Mouse (Mus musculus): ENCODE results near the gene Man1c1. TPM values are rescaled to one million over a fixed set of nuclear protein-coding genes. Genes with fewer than 3 reads are reported as not detected.

The Man1c1 gene
- polyA plus RNA-seq, 1 experiment from 2014 or later = 1.9 TPM

DNA sequence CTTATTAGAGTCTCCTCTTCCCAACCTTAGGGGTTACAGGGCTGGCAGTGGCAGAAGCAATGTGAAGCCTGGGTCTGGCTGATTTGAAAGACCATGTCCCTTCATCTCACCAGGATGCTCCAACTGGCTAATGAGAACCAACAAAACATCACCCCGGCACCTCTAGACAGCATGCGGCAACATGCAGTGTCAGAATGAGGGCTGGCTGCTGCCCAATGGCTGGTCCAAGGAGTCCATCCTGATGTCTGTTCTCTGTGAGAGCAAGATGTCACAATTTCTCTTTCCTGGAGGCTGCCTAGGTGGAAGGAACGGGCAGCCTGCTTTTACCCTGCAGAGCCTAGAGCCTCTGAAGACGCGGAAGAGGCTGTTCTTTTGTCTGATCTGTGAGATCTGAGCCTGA is 46.6 kb downstream of the Man1c1 start:
- Histone ChIP-seq H3K4me3 (ENCODE audit: low read depth, low read length) (no peak overlapping the region), H3K27me3 (replicated peaks; ENCODE audit: control insufficient read depth, insufficient read depth, low read length) (no peaks in the 10 kb centered on the region), H3K4me1 (ENCODE audit: control insufficient read depth, insufficient read depth, low read length) (peaks cover 25% of the 10 kb centered on the region), H3K36me3 (ENCODE audit: control insufficient read depth, insufficient read depth, low read length) (no peaks in the 10 kb centered on the region), H3K4me2 (ENCODE audit: low read length) (no peak overlapping the region), H3K9me3 (replicated peaks; ENCODE audit: control insufficient read depth, low read length) (no peaks in the 10 kb centered on the region), H3K27ac (ENCODE audit: low read depth, low read length) (no peak overlapping the region), H3K9ac (ENCODE audit: low read length) (no peak overlapping the region)
- WGBS = 48% methylated on average over 5 of the region's 5 CpGs
- no peak for ATAC-seq
- no peak for DNase-seq (ENCODE audit: low spot score)

DNA sequence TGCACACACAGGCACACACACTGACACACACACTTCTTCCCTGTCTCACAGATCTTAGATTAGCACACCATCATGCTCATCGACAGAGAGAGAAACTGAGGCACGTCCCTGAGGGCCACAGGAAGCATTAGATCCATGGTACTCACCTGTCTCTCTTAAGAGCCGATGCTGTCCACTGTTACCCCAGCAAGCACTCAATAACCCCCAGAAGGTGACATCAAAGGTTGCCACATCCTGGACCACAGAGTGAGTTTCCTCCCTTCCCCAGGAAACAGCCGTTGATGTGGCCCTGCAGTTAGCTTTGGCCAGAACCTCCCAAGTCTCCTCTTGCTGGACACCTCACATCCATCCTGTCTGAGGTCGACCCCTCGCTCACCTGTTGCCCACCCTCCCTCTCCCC is 49.7 kb downstream of the Man1c1 start:
- no peak overlapping the region for H3K9ac ChIP-seq (ENCODE audit: low read length)
- peaks cover 3% of the 10 kb centered on the region for H3K4me1 ChIP-seq (ENCODE audit: control insufficient read depth, insufficient read depth, low read length)
- no peaks in the 10 kb centered on the region for H3K36me3 ChIP-seq (ENCODE audit: control insufficient read depth, insufficient read depth, low read length)
- WGBS = 87% methylated on average over 6 of the region's 6 CpGs
- H3K4me3 ChIP-seq (ENCODE audit: low read depth, low read length) = no peak overlapping the region
- no peak overlapping the region for H3K27ac ChIP-seq (ENCODE audit: low read depth, low read length)
- no peaks in the 10 kb centered on the region for H3K9me3 ChIP-seq (replicated peaks; ENCODE audit: control insufficient read depth, low read length)
- DNase-seq (ENCODE audit: low spot score) (no peak), ATAC-seq (no peak)
- H3K27me3 ChIP-seq (replicated peaks; ENCODE audit: control insufficient read depth, insufficient read depth, low read length) = no peaks in the 10 kb centered on the region
- no peak overlapping the region for H3K4me2 ChIP-seq (ENCODE audit: low read length)

DNA sequence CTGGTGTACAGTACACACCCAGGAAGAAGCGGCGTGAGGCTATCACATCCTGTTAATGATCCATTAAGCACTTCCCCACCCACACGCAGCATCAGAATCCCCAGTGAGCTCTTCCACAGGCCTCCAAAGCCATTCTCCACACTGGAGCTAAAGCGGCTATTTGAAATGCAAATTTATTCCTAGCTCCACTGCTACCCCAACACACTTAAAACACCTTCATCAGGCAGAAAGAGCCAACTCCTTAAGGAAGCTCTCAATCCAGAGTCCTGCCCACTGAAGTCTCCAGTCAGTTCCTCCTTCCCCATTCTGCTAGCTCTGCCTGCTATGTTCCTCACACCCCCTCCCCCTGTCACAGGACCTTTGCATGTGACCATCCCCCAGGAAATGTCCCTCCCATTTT is 51.4 kb downstream of the Man1c1 start:
- 64% methylated on average over 4 of the region's 4 CpGs for WGBS
- no peak overlapping the region for H3K4me3 ChIP-seq (ENCODE audit: low read depth, low read length)
- no peak overlapping the region for H3K9ac ChIP-seq (ENCODE audit: low read length)
- no peak for DNase-seq (ENCODE audit: low spot score)
- no peak for ATAC-seq
- no peaks in the 10 kb centered on the region for H3K27me3 ChIP-seq (replicated peaks; ENCODE audit: control insufficient read depth, insufficient read depth, low read length)
- no peaks in the 10 kb centered on the region for H3K36me3 ChIP-seq (ENCODE audit: control insufficient read depth, insufficient read depth, low read length)
- no peaks in the 10 kb centered on the region; the same call in 1 of the 2 replicates for H3K4me1 ChIP-seq (ENCODE audit: control insufficient read depth, insufficient read depth, low read length)
- no peak overlapping the region for H3K4me2 ChIP-seq (ENCODE audit: low read length)
- H3K9me3 ChIP-seq (replicated peaks; ENCODE audit: control insufficient read depth, low read length) = no peaks in the 10 kb centered on the region
- no peak overlapping the region for H3K27ac ChIP-seq (ENCODE audit: low read depth, low read length)

DNA sequence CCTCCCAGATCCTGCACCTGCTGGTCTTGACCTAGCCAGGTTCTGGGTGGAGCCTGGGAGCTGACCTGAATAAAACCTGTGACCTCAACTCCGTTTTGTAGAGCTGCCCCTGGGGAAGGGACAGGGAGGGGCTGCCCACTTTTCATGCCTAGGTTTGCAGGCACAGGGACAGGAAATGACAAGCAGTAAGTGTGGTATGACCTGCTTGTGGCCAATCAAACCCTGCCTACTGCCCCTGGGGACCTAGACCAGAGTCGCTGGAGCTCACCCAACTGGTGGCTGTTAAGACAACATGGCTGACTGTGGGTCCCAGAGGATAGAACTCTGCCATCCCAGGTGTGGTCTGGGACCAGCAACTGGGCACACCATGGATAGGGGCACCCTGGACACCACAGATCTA is 51.9 kb downstream of the Man1c1 start:
- Histone ChIP-seq H3K36me3 (ENCODE audit: control insufficient read depth, insufficient read depth, low read length) (no peaks in the 10 kb centered on the region), H3K4me2 (ENCODE audit: low read length) (no peak overlapping the region), H3K4me1 (ENCODE audit: control insufficient read depth, insufficient read depth, low read length) (no peaks in the 10 kb centered on the region; the same call in 1 of the 2 replicates), H3K27me3 (replicated peaks; ENCODE audit: control insufficient read depth, insufficient read depth, low read length) (no peaks in the 10 kb centered on the region), H3K27ac (ENCODE audit: low read depth, low read length) (no peak overlapping the region), H3K4me3 (ENCODE audit: low read depth, low read length) (no peak overlapping the region), H3K9ac (ENCODE audit: low read length) (no peak overlapping the region), H3K9me3 (replicated peaks; ENCODE audit: control insufficient read depth, low read length) (no peaks in the 10 kb centered on the region)
- no peak for DNase-seq (ENCODE audit: low spot score)
- no peak for ATAC-seq
- 60% methylated on average over 2 of the region's 2 CpGs for WGBS

DNA sequence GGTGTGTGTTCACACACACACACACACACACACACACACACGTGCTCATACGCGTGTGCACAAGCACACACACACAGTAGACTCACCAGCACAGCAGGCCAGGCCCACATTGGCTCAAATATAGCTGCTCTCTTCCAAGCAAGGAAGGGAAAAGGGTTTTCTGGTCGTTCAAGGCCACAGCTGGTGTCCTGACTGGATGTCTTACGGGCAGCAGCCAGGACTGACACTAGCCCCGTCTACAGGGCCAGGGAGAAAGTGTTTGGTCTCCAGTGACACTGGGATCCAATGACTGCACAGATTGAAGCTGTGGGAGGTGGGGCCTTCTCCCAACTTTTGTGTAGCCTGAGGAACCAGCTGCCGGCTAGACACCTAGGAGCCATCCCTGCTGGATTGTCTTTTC is 52.7 kb downstream of the Man1c1 start:
- no peaks in the 10 kb centered on the region for H3K36me3 ChIP-seq (ENCODE audit: control insufficient read depth, insufficient read depth, low read length)
- H3K9me3 ChIP-seq (replicated peaks; ENCODE audit: control insufficient read depth, low read length) = no peaks in the 10 kb centered on the region
- H3K4me1 ChIP-seq (ENCODE audit: control insufficient read depth, insufficient read depth, low read length) = no peaks in the 10 kb centered on the region
- no peak overlapping the region for H3K4me3 ChIP-seq (ENCODE audit: low read depth, low read length)
- ATAC-seq (no peak), DNase-seq (ENCODE audit: low spot score) (no peak)
- H3K9ac ChIP-seq (ENCODE audit: low read length) = no peak overlapping the region
- no peaks in the 10 kb centered on the region for H3K27me3 ChIP-seq (replicated peaks; ENCODE audit: control insufficient read depth, insufficient read depth, low read length)
- no peak overlapping the region for H3K27ac ChIP-seq (ENCODE audit: low read depth, low read length)
- H3K4me2 ChIP-seq (ENCODE audit: low read length) = no peak overlapping the region
- 78% methylated on average over 7 of the region's 7 CpGs for WGBS

DNA sequence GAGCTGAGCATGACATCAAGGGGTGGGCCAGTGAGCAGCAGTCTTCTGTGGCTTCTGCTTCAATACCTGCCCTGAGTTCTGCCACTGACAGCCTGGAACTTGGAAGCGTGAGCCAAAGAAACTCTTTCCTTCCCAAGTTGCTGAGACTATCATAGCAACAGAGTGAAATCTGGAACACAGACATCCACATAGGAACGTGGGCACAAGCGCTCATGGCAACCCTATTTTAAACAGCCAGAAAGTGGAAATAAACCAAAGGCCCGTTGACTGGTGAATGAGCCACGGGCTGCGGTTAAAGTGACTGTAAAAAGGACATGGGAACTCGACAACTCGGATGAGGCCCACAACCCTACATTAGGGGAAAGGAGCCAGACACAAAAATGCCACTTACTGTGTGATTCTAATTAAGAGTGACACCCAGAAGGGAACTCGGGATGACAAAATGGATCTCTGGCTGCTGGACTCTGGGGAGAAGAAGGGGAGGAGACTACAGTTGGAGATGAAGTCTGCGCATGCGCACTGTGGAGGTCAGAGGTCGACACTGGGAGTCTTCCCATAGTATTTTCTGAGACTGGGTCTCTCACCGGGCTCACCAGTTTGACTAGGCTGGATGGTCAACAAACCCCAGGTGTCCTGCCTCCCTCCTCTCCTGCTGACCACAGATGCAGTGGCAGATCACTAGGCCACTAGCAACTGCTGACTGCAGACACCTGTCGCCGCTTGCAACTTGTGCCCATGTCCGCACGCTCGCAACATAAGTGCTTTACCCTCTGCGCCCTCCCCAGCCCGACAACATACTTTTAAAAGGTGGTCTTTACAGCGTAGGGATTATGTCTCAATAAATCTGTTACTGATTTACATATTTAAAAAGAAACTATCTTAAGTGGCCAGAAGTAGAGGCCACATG is 58.8 kb downstream of the Man1c1 start:
- Histone ChIP-seq H3K9ac (ENCODE audit: low read length) (no peak overlapping the region), H3K4me2 (ENCODE audit: low read length) (no peak overlapping the region), H3K27me3 (replicated peaks; ENCODE audit: control insufficient read depth, insufficient read depth, low read length) (no peaks in the 10 kb centered on the region), H3K9me3 (replicated peaks; ENCODE audit: control insufficient read depth, low read length) (no peaks in the 10 kb centered on the region), H3K27ac (ENCODE audit: low read depth, low read length) (no peak overlapping the region), H3K36me3 (ENCODE audit: control insufficient read depth, insufficient read depth, low read length) (no peaks in the 10 kb centered on the region), H3K4me3 (ENCODE audit: low read depth, low read length) (no peak overlapping the region), H3K4me1 (ENCODE audit: control insufficient read depth, insufficient read depth, low read length) (peaks cover 2% of the 10 kb centered on the region; the same call in 1 of the 2 replicates)
- ATAC-seq (no peak), DNase-seq (ENCODE audit: low spot score) (no peak)
- 91% methylated on average over 21 of the region's 21 CpGs for WGBS

DNA sequence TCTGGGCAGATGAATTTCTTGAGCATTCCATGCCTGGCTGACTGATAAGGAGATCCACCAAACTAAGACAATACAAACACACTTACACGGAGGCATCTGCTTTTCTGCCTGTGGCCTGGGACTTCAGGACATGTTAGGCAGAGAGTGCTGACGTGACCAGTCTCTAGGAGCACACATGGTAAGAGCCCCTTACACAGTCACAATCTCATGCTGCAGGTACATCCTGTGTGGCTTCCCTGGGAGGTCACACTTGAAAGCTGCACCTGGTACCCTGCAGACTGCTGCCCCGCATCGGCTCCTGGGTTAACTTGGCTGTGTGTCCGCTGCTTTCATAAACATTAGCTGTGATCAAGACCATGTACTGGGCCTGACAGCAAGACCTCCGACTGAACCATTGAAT is 59.7 kb downstream of the Man1c1 start:
- DNase-seq (ENCODE audit: low spot score) = no peak
- H3K9ac ChIP-seq (ENCODE audit: low read length) = no peak overlapping the region
- H3K36me3 ChIP-seq (ENCODE audit: control insufficient read depth, insufficient read depth, low read length) = no peaks in the 10 kb centered on the region
- no peak for ATAC-seq
- 89% methylated on average over 6 of the region's 6 CpGs for WGBS
- no peaks in the 10 kb centered on the region for H3K27me3 ChIP-seq (replicated peaks; ENCODE audit: control insufficient read depth, insufficient read depth, low read length)
- no peak overlapping the region for H3K4me3 ChIP-seq (ENCODE audit: low read depth, low read length)
- H3K9me3 ChIP-seq (replicated peaks; ENCODE audit: control insufficient read depth, low read length) = no peaks in the 10 kb centered on the region
- no peak overlapping the region for H3K4me2 ChIP-seq (ENCODE audit: low read length)
- no peak overlapping the region for H3K27ac ChIP-seq (ENCODE audit: low read depth, low read length)
- peaks cover 2% of the 10 kb centered on the region; the same call in 1 of the 2 replicates for H3K4me1 ChIP-seq (ENCODE audit: control insufficient read depth, insufficient read depth, low read length)

DNA sequence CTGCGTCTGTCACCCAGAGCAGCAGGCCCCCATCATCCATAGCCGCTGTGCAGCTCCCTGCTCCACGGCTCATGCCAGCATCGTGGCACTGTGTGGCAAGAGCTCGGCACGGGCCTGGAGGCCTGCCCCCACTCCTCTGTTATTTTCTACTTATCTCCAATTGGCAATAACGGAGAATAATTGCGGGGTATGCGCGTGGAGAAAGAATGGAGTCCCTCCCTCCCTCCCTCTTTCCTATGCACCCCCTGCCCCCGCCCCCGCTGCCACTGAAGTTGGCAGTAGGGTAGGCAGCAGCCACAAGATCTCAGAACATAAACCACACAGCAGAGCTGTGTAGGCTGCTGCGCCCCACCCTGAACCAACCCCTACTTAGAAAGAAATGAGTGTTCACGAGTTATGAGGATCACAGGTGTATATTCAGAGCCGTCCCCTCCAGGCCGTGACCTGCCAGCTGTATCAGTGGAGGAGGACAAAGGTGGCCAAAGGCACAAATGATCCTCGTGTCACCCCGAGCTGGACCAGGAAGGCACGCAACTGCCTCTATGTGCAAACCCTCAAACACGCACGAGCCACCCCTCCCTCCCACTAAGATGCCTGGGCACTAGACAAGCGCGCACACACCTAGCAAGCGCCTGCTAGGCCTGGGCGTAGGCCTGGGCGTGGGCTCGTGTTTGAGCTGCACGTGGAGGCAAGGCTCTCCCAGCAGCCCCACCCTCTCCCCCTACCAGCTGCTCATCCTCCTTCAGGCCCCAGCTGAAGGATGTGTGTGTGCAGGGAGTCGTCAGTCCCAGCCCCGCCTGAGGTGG is 62.2 kb downstream of the Man1c1 start:
- Histone ChIP-seq H3K9me3 (replicated peaks; ENCODE audit: control insufficient read depth, low read length) (no peaks in the 10 kb centered on the region), H3K4me2 (ENCODE audit: low read length) (no peak overlapping the region), H3K9ac (ENCODE audit: low read length) (no peak overlapping the region), H3K27me3 (replicated peaks; ENCODE audit: control insufficient read depth, insufficient read depth, low read length) (no peaks in the 10 kb centered on the region), H3K27ac (ENCODE audit: low read depth, low read length) (no peak overlapping the region), H3K36me3 (ENCODE audit: control insufficient read depth, insufficient read depth, low read length) (no peaks in the 10 kb centered on the region), H3K4me1 (ENCODE audit: control insufficient read depth, insufficient read depth, low read length) (peaks cover 2% of the 10 kb centered on the region; the same call in 1 of the 2 replicates), H3K4me3 (ENCODE audit: low read depth, low read length) (no peak overlapping the region)
- peak; percentile 62 for ATAC-seq
- no peak for DNase-seq (ENCODE audit: low spot score)
- WGBS = 73% methylated on average over 30 of the region's 30 CpGs

DNA sequence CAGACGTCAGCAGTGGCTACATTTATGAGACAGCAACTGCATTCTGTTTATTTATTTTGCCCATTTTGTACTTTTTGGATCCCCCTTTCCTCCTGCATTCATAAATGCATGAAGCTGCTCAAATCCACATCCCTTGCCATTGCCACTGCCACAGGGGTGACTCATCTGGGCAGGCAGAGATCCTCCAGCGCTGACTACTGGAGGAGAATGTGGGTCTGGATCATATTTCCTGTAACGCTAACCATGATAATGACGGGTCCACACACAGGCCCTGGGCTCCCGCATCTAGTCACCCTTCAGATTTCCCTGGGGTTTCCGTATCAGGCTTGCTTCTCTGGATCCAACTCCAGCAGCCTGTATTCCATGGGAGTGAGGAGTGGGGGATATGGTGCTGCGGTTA is 64.8 kb downstream of the Man1c1 start:
- ATAC-seq (no peak), DNase-seq (ENCODE audit: low spot score) (no peak)
- H3K9ac ChIP-seq (ENCODE audit: low read length) = no peak overlapping the region
- H3K27ac ChIP-seq (ENCODE audit: low read depth, low read length) = no peak overlapping the region
- no peaks in the 10 kb centered on the region for H3K36me3 ChIP-seq (ENCODE audit: control insufficient read depth, insufficient read depth, low read length)
- H3K27me3 ChIP-seq (replicated peaks; ENCODE audit: control insufficient read depth, insufficient read depth, low read length) = no peaks in the 10 kb centered on the region
- no peak overlapping the region for H3K4me3 ChIP-seq (ENCODE audit: low read depth, low read length)
- peaks cover 2% of the 10 kb centered on the region; the same call in 1 of the 2 replicates for H3K4me1 ChIP-seq (ENCODE audit: control insufficient read depth, insufficient read depth, low read length)
- H3K9me3 ChIP-seq (replicated peaks; ENCODE audit: control insufficient read depth, low read length) = no peaks in the 10 kb centered on the region
- 89% methylated on average over 7 of the region's 7 CpGs for WGBS
- no peak overlapping the region for H3K4me2 ChIP-seq (ENCODE audit: low read length)
